Comparison of ENCODE assay signal across 13 mouse cellular contexts in the genomic region with DNA sequence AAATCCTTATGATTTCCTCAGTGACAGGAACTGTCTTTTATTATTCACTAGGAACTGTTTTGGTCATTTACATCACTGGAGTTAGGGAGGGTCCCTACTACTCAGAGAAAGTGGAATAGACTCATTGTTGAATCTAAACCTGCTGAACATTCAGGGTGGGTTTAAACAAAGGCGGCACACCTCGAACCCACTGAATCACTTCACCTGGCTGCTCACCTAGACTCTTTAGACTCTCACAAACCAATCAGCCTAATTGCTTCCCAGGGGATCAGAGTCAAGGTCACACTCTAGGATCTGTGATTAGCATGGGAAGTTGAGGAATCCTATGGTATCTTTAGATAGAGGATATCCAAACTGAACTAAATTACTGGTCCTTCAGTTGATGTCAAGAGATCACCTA.
"Had no signal": no experiment of that assay in that cellular context is flagged by ENCODE, and none has a peak within 500 bp of the region (broad histone marks: within the 10 kb centered on the region; RNA-seq: fewer than 3 reads in every experiment).

No protein-coding gene starts in this region.

- DNase-seq: lung, adult 18-20 months; lung, embryonic 14.5 days; lung, postnatal 10 days; lung, postnatal 4 days; midbrain, embryonic 14.5 days; retina, postnatal 1 day; right cerebral cortex, adult 18-20 months; right cerebral cortex, postnatal 25 days; right cerebral cortex, postnatal 4 days; spleen, adult 18-20 months; thymus, adult 18-20 months; thymus, postnatal 25 days; thymus, postnatal 4 days had no signal
